Mouse (Mus musculus) heart, embryonic 11.5 days (tissue): ENCODE data around the gene Pth1r. TPM values are rescaled to one million over a fixed set of nuclear protein-coding genes. Genes with fewer than 3 reads are reported as not detected.

Experiments
- ATAC-seq: fragments of 200-750 bp; cut with Nextera tagmentation; replicated peaks from 2 replicates; pipeline ENCODE4 v1.8.0; 2017; ENCODE audit warnings: moderate library complexity; ENCODE audit not compliant: insufficient number of reproducible peaks, low FRiP score, low TSS enrichment
- H3K27ac ChIP-seq: fragments of 300-500 bp; sonication (generic); 2 replicates; pipeline ENCODE4 v1.5.1; 2014; ENCODE audit warnings: mild to moderate bottlenecking, low read depth, low read length
- H3K27me3 ChIP-seq: fragments of 300-500 bp; sonication (generic); 2 replicates; pipeline ENCODE4 v1.6.1; 2014; ENCODE audit warnings: mild to moderate bottlenecking, low read length, mixed read lengths; ENCODE audit not compliant: control insufficient read depth, insufficient read depth
- H3K36me3 ChIP-seq: fragments of 300-500 bp; sonication (generic); 2 replicates; pipeline ENCODE4 v1.6.1; 2014; ENCODE audit warnings: mild to moderate bottlenecking, low read length, moderate library complexity, mixed read lengths; ENCODE audit not compliant: control insufficient read depth, insufficient read depth
- H3K4me1 ChIP-seq: fragments of 300-500 bp; sonication (generic); 2 replicates; pipeline ENCODE4 v1.6.1; 2014; ENCODE audit warnings: low read length; ENCODE audit not compliant: control insufficient read depth, insufficient read depth
- H3K4me2 ChIP-seq: fragments of 300-500 bp; sonication (generic); 2 replicates; pipeline ENCODE4 v1.6.1; 2014; ENCODE audit warnings: mild to moderate bottlenecking, moderate library complexity
- H3K4me3 ChIP-seq: fragments of 300-500 bp; sonication (generic); 2 replicates; pipeline ENCODE4 v1.5.1; 2014; ENCODE audit warnings: low read depth, low read length
- H3K9ac ChIP-seq: fragments of 300-500 bp; sonication (generic); 2 replicates; pipeline ENCODE4 v1.6.1; 2014; ENCODE audit warnings: mild to moderate bottlenecking, low read depth, low read length, moderate library complexity
- H3K9me3 ChIP-seq: fragments of 300-500 bp; sonication (generic); replicated peaks from 2 replicates; pipeline ENCODE4 v1.6.1; 2016; ENCODE audit warnings: low read length; ENCODE audit not compliant: control insufficient read depth
- WGBS: fragments of 180-500 bp; shearing (Covaris S2); extraction: QIAGEN DNeasy Blood & Tissue Kit; methylation state at CpG from one replicate; pipeline ENCODE4 v1.1.7; 2014; ENCODE audit not compliant: insufficient replicate concordance; 5-methylcytosine and 5-hydroxymethylcytosine counted together
- polyA plus RNA-seq: library from polyadenylated mRNA; unstranded; fragments of >200 nt; fragmentation: Nextera tagmentation; extraction: Ambion mirVana; gene quantifications from 2 replicates; pipeline ENCODE4 v1.2.1, GENCODE M21; 2014

Gene Pth1r
- polyA plus RNA-seq, 1 experiment from 2014 or later: 24.3 TPM

DNA sequence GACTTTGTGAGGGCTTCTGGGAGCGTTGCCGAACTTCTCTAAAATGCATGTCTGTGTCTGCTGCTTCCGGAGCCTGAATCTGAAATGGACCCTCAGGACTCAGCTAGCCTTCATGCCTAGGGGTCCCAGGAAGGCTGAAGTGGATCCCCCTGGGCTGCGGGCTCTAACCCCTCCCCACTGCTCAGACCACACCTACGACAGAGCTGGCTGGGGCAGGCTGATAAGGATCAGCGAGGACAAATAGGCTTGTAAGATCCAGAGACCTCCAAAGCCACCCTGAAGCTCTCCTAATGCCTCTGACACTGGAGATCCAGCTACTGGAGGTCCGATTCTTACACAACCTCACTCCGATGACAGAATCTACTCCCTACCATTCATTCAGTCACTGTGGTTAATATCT, 13.8 kb downstream of the Pth1r start:
- WGBS: 9% methylated on average over 8 of the region's 8 CpGs
- Histone ChIP-seq H3K36me3 (0 out of 2 replicates have a peak, but pooled peaks cover 2% of the 10 kb centered on the region), H3K4me1 (peaks cover 40% of the 10 kb centered on the region), H3K4me2 (peak overlapping the region; percentile 90), H3K27me3 (peaks cover 3% of the 10 kb centered on the region; the same call in 1 of the 2 replicates), H3K9me3 (no peaks in the 10 kb centered on the region), H3K4me3 (peak overlapping the region; percentile 45), H3K9ac (peak overlapping the region; percentile 65), H3K27ac (0 out of 2 replicates have a peak overlapping the region, but pooled peaks have one; percentile 46)
- no peak for ATAC-seq

DNA sequence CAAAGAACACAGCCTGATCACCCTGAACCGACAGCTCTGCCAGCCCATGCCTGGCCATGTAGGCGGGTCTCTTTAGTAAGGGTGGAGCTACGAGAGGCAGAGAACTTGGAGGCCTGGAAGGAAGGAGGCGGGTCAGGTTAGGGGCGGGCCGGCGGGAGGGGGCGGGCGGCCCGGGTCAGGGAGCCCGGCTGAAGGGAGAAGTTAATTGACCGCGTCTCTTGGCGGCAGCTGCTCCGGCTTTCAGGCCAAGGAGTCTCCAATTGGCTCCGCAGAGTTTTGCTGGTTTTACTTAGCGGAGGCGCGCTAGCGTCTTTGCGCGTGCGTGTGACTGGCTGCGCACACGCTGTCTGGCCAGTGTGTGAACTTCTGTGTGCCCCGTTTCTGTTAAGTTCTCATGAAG, 14.3 kb downstream of the Pth1r start:
- Histone ChIP-seq H3K4me1 (peaks cover 40% of the 10 kb centered on the region), H3K4me2 (peak overlapping the region; percentile 90), H3K9me3 (no peaks in the 10 kb centered on the region), H3K4me3 (peak overlapping the region; percentile 45), H3K27ac (0 out of 2 replicates have a peak overlapping the region, but pooled peaks have one; percentile 46), H3K27me3 (peaks cover 5% of the 10 kb centered on the region), H3K36me3 (0 out of 2 replicates have a peak, but pooled peaks cover 2% of the 10 kb centered on the region), H3K9ac (peak overlapping the region; percentile 65)
- WGBS: under 1% methylated on average over 26 of the region's 26 CpGs
- peak; percentile 90 for ATAC-seq

DNA sequence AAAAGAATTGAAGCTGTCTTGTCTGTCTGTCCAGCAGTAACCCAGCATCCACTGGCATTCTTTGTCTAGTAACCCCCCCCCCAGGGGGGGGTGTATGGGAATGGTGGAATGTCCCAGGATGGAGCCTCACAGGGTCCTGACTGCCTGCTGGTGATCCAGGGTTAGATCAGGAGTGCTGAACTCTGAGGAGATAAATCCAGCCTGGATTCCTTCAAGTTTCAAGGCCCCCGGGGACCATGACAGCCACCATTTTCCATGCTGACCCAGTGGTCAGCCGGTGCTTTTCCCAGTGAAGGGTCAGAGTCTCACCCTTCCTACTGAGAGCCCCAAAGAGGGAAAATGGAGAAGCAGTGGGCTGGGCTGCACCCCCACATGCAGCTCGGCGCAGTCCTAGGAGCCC, 15.1 kb downstream of the Pth1r start:
- Histone ChIP-seq H3K9ac (0 out of 2 replicates have a peak overlapping the region, but pooled peaks have one; percentile 2), H3K27ac (peak overlapping the region; percentile 15; the same call in 1 of the 2 replicates), H3K36me3 (0 out of 2 replicates have a peak, but pooled peaks cover 2% of the 10 kb centered on the region), H3K4me1 (peaks cover 40% of the 10 kb centered on the region), H3K27me3 (peaks cover 13% of the 10 kb centered on the region), H3K4me3 (peak overlapping the region; percentile 45; the same call in 1 of the 2 replicates), H3K9me3 (no peaks in the 10 kb centered on the region), H3K4me2 (peak overlapping the region; percentile 90)
- 52% methylated on average over 4 of the region's 4 CpGs for WGBS
- no peak for ATAC-seq

DNA sequence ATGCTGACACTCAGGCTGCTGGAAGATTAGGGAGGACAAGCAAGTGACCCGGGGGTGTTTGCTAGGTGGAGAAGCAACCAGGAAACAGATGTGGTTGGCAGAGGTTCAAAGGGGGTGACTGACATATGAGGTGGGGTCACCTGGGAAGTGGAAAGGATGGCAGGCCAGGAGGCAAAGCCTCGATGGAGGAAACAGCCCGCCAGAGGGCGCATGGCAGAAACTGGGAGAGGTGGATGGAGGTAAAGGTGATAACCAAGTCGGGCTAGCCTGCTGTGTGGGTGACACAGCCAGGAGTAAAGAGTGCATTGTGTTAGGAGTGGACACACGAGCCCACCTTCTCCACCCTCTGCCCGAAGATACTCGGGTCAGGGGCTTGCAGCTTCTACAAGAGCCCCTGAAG, 17.1 kb downstream of the Pth1r start:
- Histone ChIP-seq H3K4me3 (no peak overlapping the region), H3K4me2 (no peak overlapping the region), H3K36me3 (peaks cover 4% of the 10 kb centered on the region; the same call in 1 of the 2 replicates), H3K27ac (no peak overlapping the region), H3K27me3 (peaks cover 14% of the 10 kb centered on the region), H3K9ac (no peak overlapping the region), H3K4me1 (peaks cover 36% of the 10 kb centered on the region), H3K9me3 (no peaks in the 10 kb centered on the region)
- ATAC-seq: no peak
- 28% methylated on average over 8 of the region's 8 CpGs for WGBS

DNA sequence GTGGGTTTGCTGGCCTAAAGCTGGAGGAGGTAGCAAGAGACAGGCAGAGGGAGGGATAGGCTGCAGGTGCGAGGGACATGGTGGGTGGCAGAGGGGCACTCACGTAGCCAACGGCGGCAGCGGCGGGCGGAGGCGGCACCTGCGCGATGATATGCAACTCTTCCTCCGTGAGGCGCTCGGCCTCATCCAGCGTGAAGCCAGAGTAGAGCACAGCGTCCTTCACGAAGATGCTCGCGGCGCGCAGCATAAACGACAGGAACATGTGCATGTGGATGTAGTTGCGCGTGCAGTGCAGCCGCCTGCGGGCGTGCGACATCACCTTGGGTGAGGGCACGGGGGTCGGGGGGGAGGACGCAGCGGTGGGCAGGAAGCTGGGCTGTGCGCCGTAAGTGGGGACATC, 20.1 kb downstream of the Pth1r start:
- whole genome bisulfite sequencing: 39% methylated on average over 31 of the region's 33 CpGs
- Histone ChIP-seq H3K36me3 (peaks cover 14% of the 10 kb centered on the region), H3K9ac (no peak overlapping the region), H3K9me3 (no peaks in the 10 kb centered on the region), H3K4me1 (peaks cover 10% of the 10 kb centered on the region), H3K27me3 (peaks cover 11% of the 10 kb centered on the region), H3K27ac (no peak overlapping the region), H3K4me3 (no peak overlapping the region), H3K4me2 (no peak overlapping the region)
- no peak for ATAC-seq

DNA sequence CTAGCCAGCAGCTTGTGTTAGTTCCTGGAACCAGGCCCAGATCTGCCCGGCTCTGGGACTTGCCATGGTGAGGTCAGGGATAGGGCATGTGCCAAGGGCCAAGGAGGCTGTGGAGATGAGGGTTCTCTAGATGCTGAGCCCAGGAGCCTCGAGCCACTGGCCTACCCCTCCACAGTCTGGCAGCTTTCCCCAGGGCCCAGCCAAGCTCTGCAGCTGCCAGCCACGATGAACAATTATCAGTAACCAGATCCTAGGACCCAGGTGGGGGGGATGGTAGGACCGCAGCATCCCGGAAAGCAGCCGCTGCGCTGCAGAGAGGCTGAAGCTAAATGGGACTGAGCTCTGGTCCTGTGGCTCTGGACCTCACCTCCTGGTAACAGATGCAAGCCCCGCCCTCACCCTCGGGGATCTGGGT, 21.2 kb downstream of the Pth1r start:
- peaks cover 18% of the 10 kb centered on the region for H3K36me3 ChIP-seq
- no peak overlapping the region for H3K9ac ChIP-seq
- no peaks in the 10 kb centered on the region for H3K9me3 ChIP-seq
- H3K4me3 ChIP-seq: no peak overlapping the region
- no peak overlapping the region for H3K27ac ChIP-seq
- peaks cover 11% of the 10 kb centered on the region for H3K27me3 ChIP-seq
- H3K4me2 ChIP-seq: no peak overlapping the region
- WGBS: 26% methylated on average over 9 of the region's 9 CpGs
- ATAC-seq: no peak
- peaks cover 7% of the 10 kb centered on the region; the same call in 1 of the 2 replicates for H3K4me1 ChIP-seq

DNA sequence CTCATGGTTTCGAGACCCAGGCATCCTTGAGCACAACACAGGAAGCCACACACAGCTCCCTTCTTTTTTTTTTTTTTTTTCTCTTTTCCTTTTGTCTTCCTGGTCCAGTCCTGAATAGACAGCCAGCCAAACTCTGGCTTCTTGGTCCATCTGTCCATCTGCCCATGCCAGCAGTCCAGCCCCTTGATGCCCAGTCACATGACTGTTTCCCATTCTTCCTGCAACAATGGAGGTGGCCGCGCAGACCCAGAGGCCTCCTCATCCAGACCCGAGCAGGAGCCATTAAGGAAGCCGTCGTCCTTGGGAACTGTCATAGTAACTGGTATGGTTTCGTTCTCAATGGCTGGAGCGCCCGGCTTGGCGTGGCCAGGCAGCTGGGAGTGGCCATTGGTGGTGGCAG, 24.9 kb downstream of the Pth1r start:
- H3K4me2 ChIP-seq: no peak overlapping the region
- no peaks in the 10 kb centered on the region for H3K9me3 ChIP-seq
- WGBS: 91% methylated on average over 10 of the region's 10 CpGs
- H3K27me3 ChIP-seq: peaks cover 3% of the 10 kb centered on the region
- no peak overlapping the region for H3K4me3 ChIP-seq
- peaks cover 16% of the 10 kb centered on the region for H3K36me3 ChIP-seq
- no peak overlapping the region for H3K27ac ChIP-seq
- peaks cover 9% of the 10 kb centered on the region for H3K4me1 ChIP-seq
- H3K9ac ChIP-seq: no peak overlapping the region
- no peak for ATAC-seq

DNA sequence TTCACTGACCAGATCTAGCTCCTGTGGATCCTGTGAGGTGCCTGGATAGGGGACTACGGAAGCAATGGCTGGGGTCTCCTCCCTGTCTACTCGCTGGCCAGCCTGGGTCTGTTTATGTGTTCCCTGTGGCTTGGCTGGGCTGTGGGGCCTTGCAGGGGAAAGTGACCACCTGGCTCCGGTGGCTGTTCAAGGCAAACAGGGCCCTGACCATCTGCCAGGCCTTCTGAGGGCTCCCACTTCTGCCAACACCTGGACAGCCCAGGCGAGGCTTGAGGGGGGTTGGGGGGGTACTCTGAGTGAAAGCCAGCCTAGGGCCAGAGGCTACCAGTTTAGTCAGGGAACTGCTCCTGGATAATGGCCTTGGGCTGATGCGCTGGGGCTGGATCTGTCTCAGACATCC, 27.0 kb downstream of the Pth1r start:
- no peak for ATAC-seq
- 67% methylated on average over 5 of the region's 5 CpGs for WGBS
- no peak overlapping the region for H3K9ac ChIP-seq
- no peak overlapping the region for H3K27ac ChIP-seq
- peaks cover 17% of the 10 kb centered on the region for H3K36me3 ChIP-seq
- no peak overlapping the region for H3K4me2 ChIP-seq
- H3K4me1 ChIP-seq: peaks cover 5% of the 10 kb centered on the region
- no peak overlapping the region for H3K4me3 ChIP-seq
- H3K27me3 ChIP-seq: no peaks in the 10 kb centered on the region
- no peaks in the 10 kb centered on the region for H3K9me3 ChIP-seq

DNA sequence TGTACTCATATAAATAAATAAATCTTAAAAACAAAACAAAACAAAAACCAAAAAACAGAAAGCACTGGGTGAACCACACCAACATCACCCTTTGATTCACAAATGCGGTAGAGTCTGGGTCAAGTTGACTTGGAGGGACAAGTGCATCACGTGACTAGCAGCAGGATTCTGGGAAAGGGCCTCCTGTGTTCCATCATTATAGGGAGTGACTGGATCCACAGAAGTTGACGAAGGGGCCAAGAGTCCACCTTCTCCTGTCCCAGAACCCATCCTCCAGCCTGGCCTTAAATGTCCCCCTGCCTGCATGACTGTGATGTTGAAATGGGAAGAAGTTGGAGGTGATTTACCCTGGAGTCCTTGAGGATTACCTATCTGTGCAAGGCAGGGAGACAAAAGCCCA, 28.1 kb downstream of the Pth1r start:
- Histone ChIP-seq H3K4me3 (no peak overlapping the region), H3K27me3 (no peaks in the 10 kb centered on the region), H3K36me3 (peaks cover 14% of the 10 kb centered on the region; the same call in 1 of the 2 replicates), H3K4me1 (peaks cover 5% of the 10 kb centered on the region), H3K9me3 (no peaks in the 10 kb centered on the region), H3K9ac (no peak overlapping the region), H3K27ac (no peak overlapping the region), H3K4me2 (no peak overlapping the region)
- 67% methylated on average over 3 of the region's 3 CpGs for WGBS
- ATAC-seq: no peak
